Mouse (Mus musculus) gastrocnemius, adult 2 months (tissue): ENCODE data around the gene Phf24. TPM values are rescaled to one million over a fixed set of nuclear protein-coding genes. Genes with fewer than 3 reads are reported as not detected.
"Not testable (repeated sequence)": the region's sequence is repeated elsewhere in the genome, so short reads cannot be mapped to it uniquely, and the experiment has no call there.

Experiments used
- DNase-seq: peaks from one replicate; pipeline ENCODE4 v3.0.0; 2022
- H3K27ac ChIP-seq: fragments of 200-600 bp; 2 replicates; pipeline ENCODE4 v1.8.1; 2022; ENCODE audit warnings: mild to moderate bottlenecking
- H3K4me3 ChIP-seq: fragments of 200-600 bp; 2 replicates; pipeline ENCODE4 v1.8.1; 2022; ENCODE audit warnings: mild to moderate bottlenecking, moderate library complexity
- CTCF ChIP-seq: fragments of 200-600 bp; IDR thresholded peaks from 2 replicates; pipeline ENCODE4 v1.8.1; 2022; ENCODE audit warnings: antibody characterized with exemption, mild to moderate bottlenecking, moderate library complexity
- intact Hi-C: fragments of 180-260 bp; cut with DNase I; formaldehyde crosslinking; loops from one replicate; pipeline ENCODE4 v1.15.1; 2025
- total RNA-seq, 2 experiments: library from RNA; stranded (reverse); gene quantifications; 2 replicates each; pipeline ENCODE4 v1.2.3; 2021

Gene Phf24
- total RNA-seq, 2 experiments from 2014 or later, result 0.41 to 1.3 TPM

DNA sequence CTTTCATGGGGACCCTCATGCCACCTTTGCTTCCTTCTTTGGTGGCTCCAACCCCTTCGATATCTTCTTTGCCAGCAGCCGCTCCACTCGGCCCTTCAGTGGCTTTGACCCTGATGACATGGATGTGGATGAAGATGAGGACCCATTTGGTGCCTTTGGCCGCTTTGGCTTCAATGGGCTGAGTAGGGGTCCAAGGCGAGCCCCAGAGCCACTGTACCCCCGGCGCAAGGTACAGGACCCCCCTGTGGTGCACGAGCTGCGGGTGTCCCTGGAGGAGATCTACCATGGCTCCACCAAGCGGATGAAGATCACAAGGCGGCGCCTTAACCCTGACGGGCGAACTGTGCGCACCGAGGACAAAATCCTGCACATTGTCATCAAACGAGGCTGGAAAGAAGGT is 40.1 kb downstream of the Phf24 start:
- intact Hi-C loops, result loop anchor here (10.0 kb wide), 1 partner anchor 1202 kb away; the partner anchor contains the start of genes Galt and Sigmar1
- Histone ChIP-seq H3K4me3 (peak overlapping the region; percentile 93), H3K27ac (peak overlapping the region; percentile 100)
- no peak for TF ChIP-seq CTCF
- DNase-seq, result no peak

- peak overlapping the region; percentile 93 for H3K4me3 ChIP-seq
- TF ChIP-seq CTCF, result no peak
- peak; percentile 18 for DNase-seq
- H3K27ac ChIP-seq, result peak overlapping the region; percentile 100
- intact Hi-C loops, result loop anchor here (10.0 kb wide), 1 partner anchor 1203 kb away; the partner anchor contains the start of genes Galt and Sigmar1
These were observed 40.8 kb downstream of the Phf24 start for GRCm38 (mm10) chr4:42957306-42957705.

- intact Hi-C loops, result loop anchor here (10.0 kb wide), 1 partner anchor 1203 kb away; the partner anchor contains the start of genes Galt and Sigmar1
- peak; percentile 47 for DNase-seq
- TF ChIP-seq CTCF, result no peak
- Histone ChIP-seq H3K27ac (peak overlapping the region; percentile 100), H3K4me3 (peak overlapping the region; percentile 93)
These were observed 41.5 kb downstream of the Phf24 start for GRCm38 (mm10) chr4:42957979-42958378.

DNA sequence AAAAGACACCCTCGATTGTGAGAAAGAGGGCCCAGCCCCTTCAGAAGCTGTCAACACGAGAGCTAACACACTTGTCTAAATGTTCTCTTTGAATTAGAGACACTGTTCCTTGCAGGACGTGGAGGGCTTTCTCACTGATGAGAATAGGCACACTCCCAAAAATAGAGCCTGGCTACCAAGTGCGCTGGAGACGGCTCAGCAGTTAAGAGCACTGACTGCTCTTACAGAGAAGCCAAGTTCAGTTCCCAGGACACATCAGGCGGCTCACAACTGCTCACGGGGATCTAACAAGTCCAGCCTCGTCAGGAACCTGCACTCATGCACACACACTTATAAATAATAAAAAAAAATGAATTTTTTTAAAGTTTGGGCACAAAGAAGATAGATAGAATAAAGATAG is 42.5 kb downstream of the Phf24 start:
- H3K27ac ChIP-seq, result peak overlapping the region; percentile 100
- intact Hi-C loops, result loop anchor here (10.0 kb wide), 1 partner anchor 1204 kb away; the partner anchor contains the start of genes Galt and Sigmar1
- DNase-seq, result peak; percentile 54
- no peak for TF ChIP-seq CTCF
- H3K4me3 ChIP-seq, result peak overlapping the region; percentile 93

GRCm38 (mm10) chr4:42959382-42959781 is 42.9 kb downstream of the Phf24 start:
- intact Hi-C loops, result loop anchor here (10.0 kb wide), 1 partner anchor 1205 kb away; the partner anchor contains the start of genes Galt and Sigmar1
- Histone ChIP-seq H3K4me3 (no peak overlapping the region), H3K27ac (peak overlapping the region; percentile 100)
- TF ChIP-seq CTCF, result no peak
- peak; percentile 59 for DNase-seq

DNA sequence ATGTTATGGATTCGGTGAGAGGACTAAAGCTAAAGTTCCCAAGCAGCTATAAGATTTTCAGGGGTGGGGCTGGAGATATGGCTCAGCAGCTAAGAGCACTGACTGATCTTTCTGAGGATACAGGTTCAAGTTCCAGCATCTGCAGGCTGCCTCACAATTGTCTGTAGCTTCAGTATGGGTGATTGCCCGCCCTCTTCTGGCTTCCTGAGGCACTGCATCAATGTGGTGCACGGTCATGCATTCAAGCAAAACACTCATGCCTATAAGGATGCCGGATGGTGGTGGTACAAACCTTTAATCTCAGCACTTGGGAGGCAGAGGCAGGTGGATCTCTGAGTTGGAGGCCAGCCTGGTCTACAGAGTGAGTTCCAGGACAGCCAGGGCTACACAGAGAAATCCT is 45.1 kb downstream of the Phf24 start:
- peak; percentile 80 for TF ChIP-seq CTCF
- peak; percentile 68 for DNase-seq
- H3K4me3 ChIP-seq, result no peak overlapping the region
- H3K27ac ChIP-seq, result no peak overlapping the region
- intact Hi-C loops, result no loop called here

- intact Hi-C loops, result no loop called here
- Histone ChIP-seq H3K27ac (no peak overlapping the region), H3K4me3 (no peak overlapping the region)
- peak; percentile 40; the same call in 1 of the 2 replicates for TF ChIP-seq CTCF
- DNase-seq, result no peak
These were observed 47.0 kb downstream of the Phf24 start for GRCm38 (mm10) chr4:42963480-42963879.

- peak; percentile 31 for DNase-seq
- peak; percentile 86 for TF ChIP-seq CTCF
- Histone ChIP-seq H3K27ac (no peak overlapping the region), H3K4me3 (peak overlapping the region; percentile 39)
- intact Hi-C loops, result loop anchor here (1.0 kb wide), 1 partner anchor 88 kb away; no protein-coding TSS in a partner anchor
These were observed 48.7 kb downstream of the Phf24 start for GRCm38 (mm10) chr4:42965039-42965719.

DNA sequence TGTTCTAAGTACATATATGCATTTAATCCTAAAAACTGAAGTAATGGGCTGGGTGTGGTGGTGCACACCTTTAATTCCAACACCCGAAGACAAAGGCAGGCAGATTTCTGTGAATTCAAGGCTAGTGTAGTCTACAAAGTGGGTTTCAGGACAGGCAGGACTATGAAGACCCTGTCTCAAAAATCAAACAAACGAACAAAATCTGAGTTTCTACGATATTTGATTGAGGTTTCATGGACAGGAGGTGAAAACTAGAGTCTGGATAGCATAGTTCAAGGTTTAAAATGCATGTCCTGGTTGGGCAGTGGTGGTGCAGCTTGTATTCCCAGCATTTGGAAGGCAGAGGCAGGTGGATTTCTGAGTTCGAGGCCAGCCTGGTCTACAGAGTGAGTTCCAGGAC is 52.8 kb downstream of the Phf24 start, which contains the start of gene 1700022I11Rik:
TSS of gene 1700022I11Rik (plus strand) at position 301 of the 400 bp plus-strand sequence.
- no peak for DNase-seq
- H3K27ac ChIP-seq, result no peak within 1 kb of the TSS
- intact Hi-C loops, result no loop called here
- TF ChIP-seq CTCF, result no peak
- no peak within 1 kb of the TSS for H3K4me3 ChIP-seq

- no peak for TF ChIP-seq CTCF
- intact Hi-C loops, result no loop called here
- no peak overlapping the region for H3K4me3 ChIP-seq
- DNase-seq, result peak; percentile 14
- H3K27ac ChIP-seq, result no peak overlapping the region
These were observed 56.5 kb downstream of the Phf24 start for GRCm38 (mm10) chr4:42972952-42973351.

- no peak for TF ChIP-seq CTCF
- Histone ChIP-seq H3K27ac (no peak overlapping the region), H3K4me3 (no peak overlapping the region)
- intact Hi-C loops, result no loop called here
- no peak for DNase-seq
These were observed 57.4 kb downstream of the Phf24 start for GRCm38 (mm10) chr4:42973868-42974267.

DNA sequence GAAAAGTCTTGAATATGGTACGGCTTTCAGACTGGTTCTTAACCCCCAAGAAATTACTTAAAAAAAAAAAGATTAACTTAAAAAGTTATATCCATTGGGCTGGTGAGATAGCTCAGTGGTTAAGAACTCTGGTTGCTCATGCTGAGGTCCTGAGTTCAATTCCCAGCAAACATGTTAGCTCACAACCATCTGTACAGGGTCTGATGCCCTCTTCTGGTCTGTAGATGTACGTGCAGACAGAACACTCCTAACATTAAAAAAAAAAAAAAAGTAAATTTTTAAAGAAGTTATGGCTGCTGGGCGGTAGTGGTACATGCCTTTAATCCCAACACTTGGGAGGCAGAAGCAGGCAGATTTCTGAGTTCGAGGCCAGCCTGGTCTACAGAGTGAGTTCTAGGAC is 61.6 kb downstream of the Phf24 start:
- DNase-seq, result no peak
- peak; percentile 36 for TF ChIP-seq CTCF
- intact Hi-C loops, result no loop called here
- H3K27ac ChIP-seq, result no peak overlapping the region
- no peak overlapping the region for H3K4me3 ChIP-seq

- DNase-seq, H3K27ac ChIP-seq, H3K4me3 ChIP-seq, intact Hi-C loops: not testable (repeated sequence)
These were observed 64.0 kb downstream of the Phf24 start for GRCm38 (mm10) chr4:42980467-42980866.
